Mouse (Mus musculus): ENCODE measurements around the gene Tnfrsf1b. TPM values are rescaled to one million over a fixed set of nuclear protein-coding genes. Genes with fewer than 3 reads are reported as not detected.

Gene Tnfrsf1b
- total RNA-seq, 4 experiments from 2014 or later: 1.4 to 1.8 (median 1.6) TPM

DNA sequence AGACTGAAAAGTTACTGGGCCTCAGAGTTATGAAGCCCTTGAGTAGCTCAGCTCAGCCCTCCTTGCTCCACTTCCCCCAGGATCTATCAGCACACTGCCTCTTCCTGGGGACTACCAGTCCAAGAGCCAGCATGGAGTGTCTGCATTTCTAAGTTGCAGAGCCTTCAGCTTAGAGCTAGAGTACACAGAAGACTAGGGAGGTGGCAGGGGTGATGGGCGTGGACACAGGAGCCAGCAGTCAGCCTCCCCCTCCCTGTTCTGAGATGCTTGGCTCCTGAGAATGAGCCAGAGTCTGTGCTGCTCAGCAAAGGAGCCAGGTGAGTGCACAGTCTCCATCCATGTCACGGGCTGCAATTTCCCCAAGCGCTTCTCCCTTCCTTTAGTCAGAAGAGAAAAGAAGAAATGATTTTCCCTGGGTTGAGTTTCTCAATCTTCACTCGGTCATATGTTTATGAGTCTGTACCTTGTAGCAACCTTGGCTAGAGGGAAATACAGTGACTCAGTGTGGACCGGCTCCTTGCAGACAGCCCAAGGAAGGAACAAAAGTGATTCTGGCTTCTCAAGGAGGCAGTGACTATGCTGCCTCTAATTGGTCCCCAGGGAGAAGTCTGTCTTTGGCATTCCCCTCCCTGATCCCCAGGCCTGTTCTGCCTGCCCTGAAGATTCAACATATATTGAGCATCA is 11.2 kb upstream of the Tnfrsf1b start:
- DNase-seq (ENCODE audit: low spot score in 2 of 2): no peak

- DNase-seq (ENCODE audit: low spot score in 2 of 2): no peak
Measured at GRCm38 (mm10) chr4:145256144-145256543, 9.5 kb upstream of the Tnfrsf1b start.

DNA sequence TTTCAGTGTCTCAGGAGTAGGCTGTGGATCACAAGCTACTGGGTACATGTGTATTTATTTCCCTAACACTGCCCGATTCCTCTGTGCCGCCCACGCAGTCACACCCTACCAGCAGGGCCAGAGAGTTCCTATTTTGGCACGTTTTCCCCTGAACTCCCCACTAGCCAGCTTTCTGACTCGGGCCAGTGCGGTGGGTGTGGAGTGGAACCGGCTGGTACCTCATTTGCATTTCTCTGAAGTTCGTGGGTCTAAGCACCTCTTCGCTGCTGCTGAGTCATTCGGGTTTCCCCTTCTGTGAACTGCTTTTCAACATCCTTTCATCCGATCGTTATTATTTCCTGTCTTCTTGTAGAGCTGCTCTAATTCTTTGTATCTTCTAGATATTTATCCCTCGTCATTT is 7.7 kb upstream of the Tnfrsf1b start:
- DNase-seq (ENCODE audit: low spot score in 2 of 2): no peak

GRCm38 (mm10) chr4:145252611-145253010 is 5.9 kb upstream of the Tnfrsf1b start:
- no peak for DNase-seq (ENCODE audit: low spot score in 2 of 2)

DNA sequence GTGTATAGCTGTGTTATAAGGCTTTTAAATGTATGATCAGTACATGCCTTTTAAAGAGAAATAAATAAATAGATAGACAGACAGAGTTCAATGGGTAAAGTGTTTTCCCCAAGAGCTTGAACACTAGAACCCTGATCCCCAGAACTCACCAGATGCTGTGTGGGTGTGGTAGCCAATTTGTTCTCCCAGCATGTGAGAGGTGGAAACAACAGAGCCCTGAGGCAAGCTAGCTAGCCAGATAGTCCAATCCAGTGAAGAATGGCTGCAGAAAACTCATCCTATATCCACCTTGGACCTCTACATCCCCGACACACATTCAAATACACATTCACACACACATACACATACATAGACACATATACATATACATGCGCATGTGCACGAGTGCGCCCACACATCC is 4.9 kb upstream of the Tnfrsf1b start:
- no peak for DNase-seq (ENCODE audit: low spot score in 2 of 2)

DNA sequence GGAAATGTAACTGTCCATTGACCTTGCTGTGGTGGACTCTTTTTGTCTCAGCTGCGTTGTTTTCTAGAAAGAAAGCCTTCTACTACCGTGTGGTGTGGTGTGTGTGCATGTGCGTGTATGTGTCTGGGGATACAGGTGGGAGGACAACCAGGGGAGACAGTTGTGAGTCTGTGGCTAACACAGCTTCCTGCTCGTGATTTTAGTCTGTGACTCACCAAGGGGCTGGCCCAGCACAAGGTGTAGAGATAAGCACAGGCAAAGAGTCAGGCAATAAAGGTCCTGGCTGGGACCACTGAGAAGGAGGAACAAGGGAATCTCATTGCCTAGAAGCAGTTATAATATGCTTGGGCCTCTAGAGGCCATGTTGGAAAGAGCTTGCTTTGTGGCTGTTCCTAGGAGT is 3.3 kb upstream of the Tnfrsf1b start:
- no peak for DNase-seq (ENCODE audit: low spot score in 2 of 2)

GRCm38 (mm10) chr4:145247556-145247955 is 886 bp upstream of the Tnfrsf1b start:
- no peak for DNase-seq (ENCODE audit: low spot score in 2 of 2)

GRCm38 (mm10) chr4:145245581-145245980 is 1.1 kb downstream of the Tnfrsf1b start:
- no peak for DNase-seq (ENCODE audit: low spot score in 2 of 2)

- DNase-seq (ENCODE audit: low spot score in 2 of 2): no peak
Measured at GRCm38 (mm10) chr4:145244676-145245075, 2.0 kb downstream of the Tnfrsf1b start.

DNA sequence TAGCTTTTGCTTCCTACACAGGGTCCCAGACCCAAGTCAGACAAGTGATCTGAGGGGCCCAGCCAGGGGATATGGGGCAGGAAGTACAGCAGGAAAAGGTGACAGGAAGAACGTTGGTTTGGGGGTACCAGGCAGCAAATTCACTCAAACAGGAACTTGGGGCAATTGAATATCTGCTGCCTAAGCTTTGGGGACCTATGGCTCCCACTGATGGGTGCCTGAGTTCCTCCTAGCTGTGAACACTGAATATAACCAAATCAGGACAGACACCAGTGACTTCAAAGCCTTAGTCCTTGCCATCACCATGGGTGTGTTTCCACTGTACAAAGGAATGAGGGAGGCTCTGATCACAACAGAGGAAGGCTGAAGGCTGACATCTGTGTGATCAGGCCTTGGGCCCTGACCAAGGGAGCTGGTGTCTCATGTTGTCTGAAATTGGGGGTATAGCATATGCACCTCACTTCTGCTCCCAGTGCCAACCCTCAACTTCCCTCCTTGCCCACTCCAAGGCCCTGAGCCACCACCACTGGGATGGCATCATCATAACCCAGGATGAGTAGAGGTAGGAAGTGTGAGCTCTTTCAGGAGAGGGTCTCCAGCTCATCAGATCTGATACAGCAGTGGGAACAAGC is 3.8 kb downstream of the Tnfrsf1b start:
- no peak for DNase-seq (ENCODE audit: low spot score in 2 of 2)

DNA sequence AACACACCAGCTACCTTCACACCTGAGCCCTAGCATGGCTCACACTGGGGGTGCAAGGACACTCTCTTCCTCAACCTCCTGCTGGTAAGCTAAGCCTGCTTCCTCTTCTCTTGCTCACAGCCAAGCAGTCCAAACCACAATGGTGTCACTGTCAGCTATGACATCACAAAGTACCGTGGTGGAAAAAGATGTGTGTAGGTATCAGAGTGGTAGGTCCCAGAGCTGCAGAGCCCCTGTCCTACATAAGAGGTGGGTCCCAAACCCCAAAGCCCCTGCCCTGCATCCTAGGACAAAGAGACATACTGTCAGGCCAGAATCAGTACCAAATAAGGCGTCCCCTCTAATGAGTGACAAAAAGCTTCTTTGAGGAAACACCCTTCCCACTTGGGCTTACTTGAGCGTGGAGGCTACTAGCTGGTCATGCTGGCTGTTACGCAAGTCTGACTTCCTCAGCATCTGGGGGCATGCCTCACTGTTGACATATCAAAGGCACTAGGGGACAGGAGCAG is 5.9 kb downstream of the Tnfrsf1b start:
- DNase-seq (ENCODE audit: low spot score in 2 of 2): no peak

DNA sequence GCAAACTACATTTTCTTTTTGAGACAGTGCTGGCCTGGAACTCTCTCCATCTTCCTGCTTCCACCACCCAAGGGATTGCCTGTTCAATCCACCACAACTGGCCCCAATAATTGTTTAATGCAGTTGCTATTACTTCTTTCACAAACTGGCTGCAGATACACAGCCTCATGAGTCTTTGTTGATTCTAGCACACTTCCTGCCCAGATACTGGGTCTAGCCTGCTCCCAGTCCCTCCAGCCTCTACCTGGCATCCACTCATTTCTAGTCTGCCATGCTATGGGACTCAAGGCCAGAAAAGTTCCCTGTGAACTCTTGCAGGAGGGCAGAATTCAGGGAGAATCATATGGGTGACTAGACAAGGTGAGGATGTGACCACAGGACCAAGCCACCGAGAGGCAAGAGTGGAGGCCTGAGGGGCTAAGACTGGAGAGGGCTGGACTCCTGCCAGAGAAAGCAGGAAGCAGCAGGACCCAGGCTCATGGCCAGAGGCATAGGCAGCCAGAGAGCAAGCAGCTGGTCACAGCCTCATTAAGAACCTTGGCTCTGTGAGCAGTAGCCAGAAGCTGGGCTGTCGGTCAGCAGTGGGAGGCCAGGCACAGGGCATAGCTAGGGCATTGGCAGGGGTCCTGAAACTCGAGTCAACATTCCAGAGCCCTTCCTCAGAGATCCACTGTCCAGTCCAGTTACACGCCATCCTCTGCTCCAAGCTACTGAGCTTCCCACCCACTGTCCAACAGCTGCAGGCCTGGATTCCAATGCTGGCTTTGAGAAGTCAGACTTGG is 7.4 kb downstream of the Tnfrsf1b start:
- peak; percentile 49 to 75 for DNase-seq (ENCODE audit: low spot score in 2 of 2)

DNA sequence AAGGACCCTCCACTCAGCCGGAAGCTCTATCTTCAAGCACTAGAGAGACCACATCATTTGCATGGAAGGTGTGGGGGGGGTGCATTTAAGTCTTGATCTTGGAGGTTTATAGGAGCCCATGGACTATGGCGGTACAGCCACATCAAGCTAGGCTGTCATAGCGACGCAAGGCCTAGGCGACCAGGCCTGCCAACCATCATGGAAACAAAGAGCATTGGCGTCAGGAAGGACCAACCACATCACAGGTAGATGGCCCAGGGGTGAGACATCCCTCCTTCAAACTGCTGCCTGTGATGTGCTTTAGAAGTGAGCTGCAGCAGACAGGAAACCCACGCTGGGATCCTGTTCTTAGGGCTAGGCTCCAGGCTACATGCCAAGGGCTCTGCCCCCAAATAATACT is 10.6 kb downstream of the Tnfrsf1b start:
- no peak for DNase-seq (ENCODE audit: low spot score in 2 of 2)

DNA sequence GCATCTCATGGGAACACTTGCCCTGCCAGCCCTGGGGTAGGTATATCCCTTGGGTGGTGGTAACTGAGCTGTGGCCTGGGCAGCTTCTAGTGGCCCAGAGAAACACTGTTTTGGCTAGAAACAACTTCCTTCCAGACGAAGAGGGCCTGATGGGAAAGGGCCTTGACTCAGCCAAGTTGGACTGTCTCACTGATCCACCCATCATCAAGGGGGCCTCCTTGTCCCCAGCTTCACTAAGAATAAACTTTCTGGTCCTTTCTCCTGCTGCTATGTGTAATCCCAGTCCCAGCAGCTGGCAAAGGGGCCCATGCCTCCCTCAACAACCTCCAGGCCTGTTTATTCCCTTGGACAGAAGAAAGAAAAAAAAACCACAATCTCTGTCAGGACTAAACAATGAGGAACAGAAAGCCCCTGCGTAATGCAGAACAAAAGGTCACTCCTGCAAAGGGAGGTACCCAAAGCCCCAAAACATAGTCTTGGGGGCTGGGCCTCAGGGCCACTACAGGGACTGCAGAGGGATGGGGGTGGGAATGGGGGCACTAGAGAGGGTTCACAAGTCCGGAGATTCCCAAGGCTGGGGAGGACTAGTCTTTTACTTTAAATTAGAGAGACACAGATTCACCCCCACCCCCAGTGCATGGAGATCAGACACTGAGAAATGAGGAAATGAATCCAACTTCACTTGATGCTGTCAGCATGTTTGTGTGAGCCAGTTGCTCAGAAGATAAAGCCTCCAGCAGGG is 13.0 kb downstream of the Tnfrsf1b start:
- DNase-seq (ENCODE audit: low spot score in 2 of 2): peak; percentile 43 to 53

DNA sequence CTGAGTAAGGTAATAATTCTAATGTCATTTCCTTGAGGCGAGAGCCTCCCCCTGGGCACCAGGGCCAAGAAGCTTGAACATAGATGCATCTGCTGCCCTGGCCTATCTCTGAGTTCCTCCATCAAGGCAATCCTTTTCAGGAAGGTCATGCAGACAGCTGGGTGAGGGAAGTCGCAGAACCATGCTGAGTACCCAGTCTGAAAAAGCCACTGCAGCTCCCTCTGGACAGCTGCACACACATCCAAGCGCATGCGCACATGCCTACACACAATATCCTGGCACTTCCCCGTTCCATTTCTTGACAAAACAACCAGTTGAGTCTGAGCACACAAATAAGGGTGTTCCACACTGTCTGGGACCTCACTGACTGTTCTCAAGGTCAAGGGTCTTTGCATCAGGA is 14.9 kb downstream of the Tnfrsf1b start:
- no peak for DNase-seq (ENCODE audit: low spot score in 2 of 2)

DNA sequence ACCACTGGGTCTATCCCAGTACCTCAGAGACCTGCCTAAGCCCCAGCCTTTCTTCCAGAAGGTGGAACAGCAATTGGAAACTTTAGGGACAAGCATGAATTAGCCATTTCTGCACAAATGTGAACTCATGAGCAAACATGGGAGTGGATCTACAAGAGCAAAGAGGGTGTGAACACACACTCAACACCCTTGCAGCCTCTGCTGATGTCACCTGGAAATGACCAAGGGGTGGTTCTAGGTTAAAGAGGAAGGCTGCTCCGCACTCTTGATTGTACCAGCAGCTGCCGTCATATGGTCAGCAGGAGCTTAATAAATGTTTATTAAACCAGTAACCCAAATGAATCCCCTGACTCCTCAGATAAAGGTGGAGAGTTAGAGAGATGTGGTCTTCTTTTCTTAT is 16.0 kb downstream of the Tnfrsf1b start:
- no peak for DNase-seq (ENCODE audit: low spot score in 2 of 2)

DNA sequence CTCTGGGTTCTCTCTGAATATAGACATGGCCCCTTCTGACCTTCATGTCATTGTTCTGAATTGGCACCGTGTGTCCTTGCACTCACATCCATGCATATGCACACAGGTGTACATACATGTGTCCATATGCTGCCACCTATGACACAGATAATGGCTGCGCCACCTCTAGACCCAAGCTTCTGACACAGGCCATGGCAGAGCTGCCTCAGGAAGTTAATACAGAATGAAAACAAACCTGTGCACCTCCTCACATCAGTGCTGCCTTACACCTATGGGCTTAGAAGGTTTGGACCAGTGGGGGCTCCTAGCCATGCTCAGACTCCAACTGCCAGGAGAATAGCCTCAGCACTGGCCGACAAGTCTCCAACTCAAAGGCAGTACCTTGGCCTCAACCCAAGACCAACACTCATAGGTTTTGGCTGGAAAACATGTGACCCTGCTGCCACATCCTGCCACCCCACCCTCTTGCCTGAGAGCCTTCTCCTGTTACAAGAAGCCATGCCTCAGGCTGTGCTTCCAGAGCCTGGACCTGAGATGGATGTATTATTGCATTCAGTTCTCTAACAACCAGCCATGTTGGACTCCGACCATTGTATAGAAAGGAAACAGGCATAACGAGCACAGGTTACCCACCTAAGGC is 17.0 kb downstream of the Tnfrsf1b start:
- DNase-seq (ENCODE audit: low spot score in 2 of 2): no peak

DNA sequence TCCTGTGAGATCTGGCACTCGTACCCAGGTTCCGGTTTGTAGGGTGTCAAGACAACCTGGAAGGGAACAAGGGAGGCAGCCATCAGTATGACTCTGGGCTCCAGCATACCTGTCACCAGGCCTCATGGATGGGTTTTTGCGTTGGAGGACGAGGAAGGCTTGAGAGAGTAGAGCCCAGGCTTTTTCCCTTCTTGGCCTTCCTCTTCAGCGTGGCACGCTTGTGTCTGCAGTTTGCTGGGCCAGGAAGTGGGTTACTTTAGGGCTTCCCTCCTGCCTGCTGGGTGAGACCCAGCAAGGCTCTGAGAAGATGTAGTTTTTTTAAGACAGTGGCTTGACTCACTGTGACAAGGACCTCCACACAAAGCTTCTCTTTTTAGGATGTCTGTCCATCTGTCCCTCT is 17.6 kb downstream of the Tnfrsf1b start:
- no peak for DNase-seq (ENCODE audit: low spot score in 2 of 2)

- no peak for DNase-seq (ENCODE audit: low spot score in 2 of 2)
Measured at GRCm38 (mm10) chr4:145224613-145225012, 22.1 kb downstream of the Tnfrsf1b start.

DNA sequence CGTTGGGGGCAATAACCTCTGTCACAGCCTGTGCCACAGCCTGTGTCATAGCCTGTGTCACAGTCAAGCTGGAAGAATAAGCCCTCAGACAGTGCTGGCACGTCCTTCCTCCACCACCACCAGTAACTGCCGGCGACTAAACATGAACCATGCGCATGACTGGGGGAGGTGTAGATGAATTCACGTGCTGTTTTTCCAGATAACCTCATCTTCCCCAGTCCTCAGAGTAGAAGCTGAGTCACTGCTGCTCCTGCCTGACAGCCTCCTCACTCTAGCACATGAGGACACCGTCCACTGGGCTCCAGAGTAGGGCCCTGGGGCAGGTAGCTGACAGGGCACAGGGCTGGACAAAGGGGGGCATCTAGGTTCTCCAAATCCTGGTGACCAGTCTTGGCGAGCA is 24.6 kb downstream of the Tnfrsf1b start:
- no peak for DNase-seq (ENCODE audit: low spot score in 2 of 2)

DNA sequence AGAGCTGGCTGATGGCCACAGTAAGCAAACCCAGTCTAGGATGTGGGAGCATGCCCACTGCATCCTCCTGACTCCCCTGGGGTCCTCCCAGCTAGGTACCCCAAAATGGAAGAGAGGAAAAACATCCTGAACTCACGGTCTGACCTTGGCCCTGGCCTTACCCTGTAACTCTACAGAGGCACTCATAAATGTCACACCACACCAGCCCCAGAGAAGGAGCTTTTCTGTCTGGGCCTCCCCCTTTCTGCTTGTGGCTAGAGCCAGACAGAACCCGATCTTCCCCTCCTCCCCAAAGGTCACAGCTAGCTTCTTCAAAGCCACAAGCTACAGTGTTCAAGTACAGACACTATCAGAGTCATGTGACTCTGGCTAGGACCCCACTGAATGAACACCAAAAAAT is 25.3 kb downstream of the Tnfrsf1b start:
- no peak for DNase-seq (ENCODE audit: low spot score in 2 of 2)
